Mouse (Mus musculus): ENCODE results near the gene Rpp25.

DNA sequence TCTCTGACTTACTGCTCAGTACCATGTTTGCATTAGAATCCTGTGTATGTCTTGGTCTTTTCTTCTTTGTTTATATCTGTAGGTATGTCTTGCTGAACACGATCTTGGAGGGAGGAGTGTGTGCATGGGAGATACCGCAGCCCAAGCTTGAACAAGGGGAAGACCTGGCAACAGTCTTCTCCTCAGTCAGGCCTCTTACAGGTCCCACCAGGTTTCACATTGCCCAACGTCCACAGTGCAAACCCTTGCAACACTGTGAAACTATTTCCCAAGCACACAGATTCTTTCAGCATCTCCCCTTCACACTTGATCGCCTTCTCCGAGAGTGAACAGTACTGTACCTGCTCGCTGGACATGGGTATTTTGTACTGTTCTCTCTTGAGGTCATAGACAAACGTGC, 16.0 kb upstream of the Rpp25 start:
- TF ChIP-seq CTCF (IDR thresholded peaks at IDR 0.05; ENCODE audit: control insufficient read depth, insufficient read depth, low read length) (no peak), POLR2A (IDR thresholded peaks at IDR 0.05; ENCODE audit: borderline replicate concordance, control insufficient read depth, low read depth, low read length) (no peak)

Measured in bone marrow, adult 2 months (tissue).